Mouse (Mus musculus) lung, embryonic 16.5 days (tissue): ENCODE measurements around the gene Ankrd34a. TPM values are rescaled to one million over a fixed set of nuclear protein-coding genes. Genes with fewer than 3 reads are reported as not detected.
A peak's percentile ranks its signal among the peaks of the same experiment; 100 is the strongest.

ENCODE experiments used
- ATAC-seq: fragments of 200-750 bp; cut with Nextera tagmentation; 2 replicates; pipeline ENCODE4 v1.8.0; 2017; ENCODE audit warnings: low read depth, mild to moderate bottlenecking, moderate library complexity
- H3K27ac ChIP-seq: fragments of 300-500 bp; sonication (generic); 2 replicates; pipeline ENCODE4 v1.5.1; 2014; ENCODE audit warnings: mild to moderate bottlenecking, control low read depth, low read length
- H3K27me3 ChIP-seq: fragments of 300-500 bp; sonication (generic); 2 replicates; pipeline ENCODE4 v1.6.1; 2014; ENCODE audit warnings: low read depth, low read length, mixed read lengths; ENCODE audit not compliant: control insufficient read depth, insufficient read depth
- H3K36me3 ChIP-seq: fragments of 300-500 bp; sonication (generic); 2 replicates; pipeline ENCODE4 v1.6.1; 2014; ENCODE audit warnings: low read length; ENCODE audit not compliant: control insufficient read depth, insufficient read depth
- H3K4me1 ChIP-seq: fragments of 300-500 bp; sonication (generic); replicated peaks from 2 replicates; pipeline ENCODE4 v1.6.1; 2014; ENCODE audit warnings: low read length, mixed read lengths; ENCODE audit not compliant: control insufficient read depth, insufficient read depth
- H3K4me2 ChIP-seq: fragments of 300-500 bp; sonication (generic); 2 replicates; pipeline ENCODE4 v1.6.1; 2014; ENCODE audit warnings: low read depth, low read length, control low read depth
- H3K4me3 ChIP-seq: fragments of 300-500 bp; sonication (generic); 2 replicates; pipeline ENCODE4 v1.5.1; 2014; ENCODE audit warnings: mild to moderate bottlenecking, low read length, control low read depth
- H3K9ac ChIP-seq: fragments of 300-500 bp; sonication (generic); 2 replicates; pipeline ENCODE4 v1.6.1; 2014; ENCODE audit warnings: low read length, control low read depth
- H3K9me3 ChIP-seq: fragments of 300-500 bp; sonication (generic); 2 replicates; pipeline ENCODE4 v1.6.1; 2016; ENCODE audit warnings: low read length; ENCODE audit not compliant: control insufficient read depth
- WGBS: fragments of 180-500 bp; shearing (Covaris S2); extraction: QIAGEN DNeasy Blood & Tissue Kit; methylation state at CpG from one replicate; pipeline ENCODE4 v1.1.7; 2014; 5-methylcytosine and 5-hydroxymethylcytosine counted together
- polyA plus RNA-seq: library from polyadenylated mRNA; unstranded; fragments of >200 nt; fragmentation: Nextera tagmentation; extraction: Ambion mirVana; gene quantifications from 2 replicates; pipeline ENCODE4 v1.2.1, GENCODE M21; 2015

Gene Ankrd34a
- polyA plus RNA-seq, 1 experiment from 2014 or later = 1.6 TPM

DNA sequence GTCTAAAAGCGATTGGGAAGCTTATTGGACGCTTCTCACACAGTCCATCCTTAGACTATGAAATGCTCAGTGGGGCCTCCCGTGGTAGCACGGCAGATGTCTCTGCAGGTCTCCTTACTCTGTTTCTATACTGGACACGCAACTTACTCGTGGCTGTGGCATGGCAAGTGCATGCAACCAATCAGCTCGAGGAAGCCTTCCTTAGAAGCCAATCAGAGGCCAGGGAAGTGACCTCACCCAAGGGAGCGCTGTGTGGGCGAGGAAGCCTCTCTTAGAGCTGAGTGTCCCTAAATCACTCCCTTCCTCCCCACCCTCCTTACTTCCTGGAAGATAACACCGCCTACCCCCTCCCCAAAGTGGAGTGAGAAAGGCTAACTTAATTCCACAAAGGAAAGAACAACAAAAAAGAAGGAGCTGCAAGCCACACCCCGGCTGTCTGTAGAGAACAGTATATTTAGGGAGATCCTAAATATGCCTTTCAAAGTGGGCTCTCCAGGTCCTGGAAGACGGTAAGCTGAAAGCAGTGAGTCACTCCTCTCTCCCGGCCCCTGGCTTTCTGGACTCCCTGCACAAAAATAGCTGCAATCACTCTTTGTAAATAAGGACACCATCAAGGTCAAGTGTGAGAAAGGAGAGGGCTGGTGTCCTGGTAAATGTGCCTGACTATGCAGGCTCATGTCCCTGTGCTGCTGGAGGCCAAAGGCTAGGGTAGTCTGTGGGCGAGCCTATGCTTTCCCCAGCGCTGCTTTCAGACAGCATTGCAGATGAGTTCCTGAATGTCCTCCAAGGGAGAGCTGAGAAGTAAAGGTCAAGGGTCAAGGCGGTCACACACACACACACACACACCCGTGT lies 19.5 kb upstream of the Ankrd34a start, which contains the start of gene Gm16253:
Gene Gm16253, plus strand, starts transcription at position 295 of the 852 bp plus-strand sequence.
- Histone ChIP-seq H3K4me1 (peaks cover 23% of the 10 kb centered on the region), H3K4me3 (peak within 1 kb of the TSS; percentile 20; the same call in 1 of the 2 replicates), H3K27ac (peak within 1 kb of the TSS; percentile 97), H3K9me3 (no peaks in the 10 kb centered on the region), H3K27me3 (no peaks in the 10 kb centered on the region), H3K36me3 (no peaks in the 10 kb centered on the region), H3K4me2 (peak within 1 kb of the TSS; percentile 53), H3K9ac (peak within 1 kb of the TSS; percentile 55)
- WGBS = 15% methylated on average over 17 of the region's 17 CpGs
- peak; percentile 93 for ATAC-seq

DNA sequence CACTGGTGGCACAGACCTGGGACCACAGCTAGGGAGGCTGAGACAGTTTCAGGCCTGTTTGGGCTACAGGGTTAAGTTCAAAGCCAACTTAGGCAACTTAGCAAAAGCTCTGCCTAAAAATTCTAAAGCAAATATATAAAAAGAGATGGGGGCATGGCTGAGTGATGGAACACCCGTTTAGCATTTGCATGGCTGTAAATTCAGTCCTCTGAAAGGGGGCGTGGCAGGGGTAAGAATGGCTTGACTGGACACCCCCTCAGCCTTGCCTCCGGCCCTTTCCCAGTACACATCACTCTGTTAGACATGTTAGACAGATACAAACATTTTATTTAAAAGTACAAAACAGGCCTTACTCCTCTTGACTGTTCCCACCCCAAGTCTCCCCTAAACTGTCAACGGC lies 18.9 kb upstream of the Ankrd34a start:
- Histone ChIP-seq H3K36me3 (no peaks in the 10 kb centered on the region), H3K4me3 (no peak overlapping the region), H3K9ac (peak overlapping the region; percentile 55), H3K4me2 (peak overlapping the region; percentile 53), H3K27ac (peak overlapping the region; percentile 97), H3K27me3 (no peaks in the 10 kb centered on the region), H3K9me3 (no peaks in the 10 kb centered on the region), H3K4me1 (peaks cover 22% of the 10 kb centered on the region)
- WGBS = 74% methylated on average over 4 of the region's 4 CpGs
- ATAC-seq = no peak

DNA sequence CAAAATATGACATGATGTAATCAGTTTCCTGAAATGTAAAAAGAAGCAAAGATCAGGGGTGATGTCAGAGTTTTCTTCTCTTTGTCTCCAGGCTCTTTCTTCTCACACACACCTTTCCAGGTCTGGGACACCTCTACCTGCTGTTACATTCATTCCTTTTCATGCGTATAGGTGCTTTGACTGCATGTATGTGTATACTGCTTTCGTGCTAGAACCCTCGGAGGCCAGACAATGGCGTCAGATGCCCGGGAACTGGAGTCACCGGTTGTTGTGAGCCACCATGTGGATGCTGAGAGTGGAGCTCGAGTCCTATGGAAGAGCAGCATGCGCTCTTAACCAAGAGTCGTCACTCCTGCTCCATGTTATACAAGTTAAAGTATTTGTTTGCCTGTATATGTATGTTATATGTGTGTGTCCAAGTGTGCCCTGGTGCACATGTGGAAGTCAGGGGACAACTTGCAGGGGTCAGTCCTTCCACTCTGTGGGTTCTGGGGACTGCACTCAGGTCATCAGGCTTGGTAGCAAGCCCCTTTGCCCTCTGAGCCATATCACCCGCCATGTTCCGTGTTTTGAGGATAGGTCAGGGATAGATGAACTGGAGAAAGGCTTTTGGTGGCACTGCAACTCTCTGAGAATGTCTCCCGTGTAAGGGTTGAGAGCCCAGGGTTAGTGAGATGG lies 17.7 kb upstream of the Ankrd34a start:
- Histone ChIP-seq H3K4me2 (no peak overlapping the region), H3K27ac (no peak overlapping the region), H3K9me3 (no peaks in the 10 kb centered on the region), H3K4me1 (peaks cover 22% of the 10 kb centered on the region), H3K9ac (peak overlapping the region; percentile 5; the same call in 1 of the 2 replicates), H3K36me3 (no peaks in the 10 kb centered on the region), H3K4me3 (no peak overlapping the region), H3K27me3 (no peaks in the 10 kb centered on the region)
- ATAC-seq = no peak
- 76% methylated on average over 12 of the region's 12 CpGs for WGBS

DNA sequence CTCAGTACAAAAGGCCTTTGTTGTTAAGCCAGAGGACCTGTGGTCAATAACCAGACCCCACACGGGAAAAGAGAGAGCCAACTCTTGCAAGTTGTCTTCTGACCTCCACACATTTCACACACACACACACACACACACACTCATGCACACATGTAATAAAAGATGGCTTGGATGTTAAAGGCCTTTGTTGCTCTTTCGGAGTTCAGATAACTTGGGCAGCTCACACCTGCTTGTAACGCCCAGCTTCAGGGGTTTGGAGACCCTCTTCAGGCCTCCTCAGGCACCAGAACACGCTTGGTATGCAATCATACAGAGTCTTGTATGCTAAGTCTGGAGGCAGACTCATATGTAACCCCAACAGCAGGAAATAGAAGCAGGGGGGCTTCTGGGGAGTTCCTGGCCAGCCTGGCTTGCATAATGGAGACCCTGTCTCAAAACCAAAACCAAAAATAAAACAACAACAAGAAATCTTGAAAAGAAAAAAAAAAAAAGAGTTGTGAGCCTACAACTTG lies 17.1 kb upstream of the Ankrd34a start:
- Histone ChIP-seq H3K9me3 (no peaks in the 10 kb centered on the region), H3K36me3 (no peaks in the 10 kb centered on the region), H3K4me2 (no peak overlapping the region), H3K4me1 (peaks cover 22% of the 10 kb centered on the region), H3K4me3 (no peak overlapping the region), H3K27ac (0 out of 2 replicates have a peak overlapping the region, but pooled peaks have one; percentile 2), H3K9ac (peak overlapping the region; percentile 5; the same call in 1 of the 2 replicates), H3K27me3 (no peaks in the 10 kb centered on the region)
- ATAC-seq = no peak
- 71% methylated on average over 4 of the region's 4 CpGs for WGBS

DNA sequence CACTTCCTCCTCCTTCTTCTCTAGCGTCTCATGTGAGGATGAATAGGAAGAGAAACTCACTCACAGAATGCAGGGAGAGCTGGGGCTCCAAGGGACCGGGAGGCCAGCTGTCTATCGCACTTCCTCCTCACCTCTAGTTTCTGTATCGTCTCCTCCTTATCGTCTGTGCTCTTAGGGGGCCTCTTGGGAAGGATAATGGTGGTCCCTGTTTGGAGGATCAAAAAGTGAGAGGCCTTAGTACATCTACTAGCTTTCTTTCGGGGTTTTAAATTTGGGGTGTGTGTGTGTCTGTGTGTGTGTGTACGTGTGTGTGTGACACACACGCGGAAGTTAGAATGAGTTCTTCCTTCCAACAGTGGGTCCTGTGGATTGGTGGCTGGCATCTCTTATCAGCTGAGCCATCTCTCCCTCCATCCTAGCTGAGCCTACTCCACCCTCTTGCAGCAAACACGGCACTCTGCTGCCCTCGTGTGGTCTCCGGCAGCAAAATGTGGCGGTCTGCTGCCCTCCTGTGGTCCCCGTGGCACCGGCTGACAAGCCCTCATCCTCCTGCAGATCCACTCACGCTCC lies 16.5 kb upstream of the Ankrd34a start:
- ATAC-seq = peak; percentile 43
- 0 out of 2 replicates have a peak overlapping the region, but pooled peaks have one; percentile 2 for H3K27ac ChIP-seq
- WGBS = 11% methylated on average over 16 of the region's 16 CpGs

DNA sequence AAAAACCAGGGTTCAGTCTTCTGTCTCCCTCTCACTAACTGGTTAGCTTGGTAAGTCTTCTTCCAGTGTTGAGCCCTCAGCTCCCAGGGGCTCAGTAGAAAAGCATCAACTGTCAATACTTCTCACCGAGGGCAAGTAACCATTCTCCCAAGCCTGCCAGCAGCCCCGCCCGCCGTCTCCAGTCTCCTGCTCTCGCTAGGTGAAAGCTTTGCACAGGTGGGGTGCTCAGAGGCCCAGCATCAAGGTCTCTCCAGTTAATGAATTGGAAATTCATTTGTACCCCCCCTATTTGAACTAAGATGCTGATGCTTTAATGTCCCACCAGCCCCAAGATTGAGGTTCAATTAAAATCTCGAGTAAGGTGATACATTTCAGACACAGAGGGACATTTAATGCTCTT lies 15.3 kb upstream of the Ankrd34a start:
- 56% methylated on average over 6 of the region's 6 CpGs for WGBS
- no peak for ATAC-seq

More for the DNA sequence above, 16.5 kb upstream of the Ankrd34a start:
- H3K27me3 ChIP-seq = no peaks in the 10 kb centered on the region
- H3K4me1 ChIP-seq = peaks cover 22% of the 10 kb centered on the region
- H3K9ac ChIP-seq = peak overlapping the region; percentile 66
- no peaks in the 10 kb centered on the region for H3K9me3 ChIP-seq
- no peaks in the 10 kb centered on the region for H3K36me3 ChIP-seq
- H3K4me3 ChIP-seq = no peak overlapping the region
- H3K4me2 ChIP-seq = peak overlapping the region; percentile 47

DNA sequence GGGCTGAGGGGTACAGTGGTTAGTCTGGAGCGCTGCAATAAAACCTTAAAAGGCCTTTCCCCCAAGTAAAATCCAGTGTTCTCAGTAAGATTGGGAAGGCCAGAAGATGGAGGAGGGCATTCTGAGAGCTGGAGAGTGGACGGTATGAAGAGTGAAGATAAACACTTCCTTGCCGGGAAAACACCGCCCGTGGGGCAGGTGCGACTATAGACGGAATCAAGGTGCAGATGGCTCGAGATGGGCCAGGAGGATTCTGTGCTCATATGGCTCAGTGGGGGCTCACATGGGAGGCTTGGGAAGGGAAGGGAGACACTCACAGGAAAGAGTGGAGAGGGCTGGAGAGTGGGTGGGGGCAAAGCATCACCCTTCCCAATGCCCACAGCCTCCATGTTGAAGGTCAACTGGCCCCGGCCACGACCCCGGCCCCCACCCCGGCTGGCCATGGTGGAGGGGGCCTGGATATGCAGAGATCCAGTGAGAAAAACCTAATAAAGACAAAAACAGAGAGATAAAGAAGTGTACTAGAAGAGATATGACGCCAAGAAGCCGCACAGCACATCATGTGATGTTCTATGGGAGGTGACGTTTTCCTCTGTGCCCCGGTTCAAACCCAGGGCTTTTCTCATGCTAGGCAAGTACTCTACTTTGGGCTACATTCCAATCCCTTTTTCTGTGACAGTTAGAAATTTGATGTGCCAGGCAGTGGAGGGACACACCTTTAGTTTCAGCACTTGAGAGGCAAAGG lies 14.5 kb upstream of the Ankrd34a start:
- WGBS = 71% methylated on average over 16 of the region's 16 CpGs
- Histone ChIP-seq H3K4me1 (peaks cover 12% of the 10 kb centered on the region), H3K9me3 (no peaks in the 10 kb centered on the region), H3K4me3 (no peak overlapping the region), H3K36me3 (no peaks in the 10 kb centered on the region), H3K27me3 (no peaks in the 10 kb centered on the region), H3K9ac (no peak overlapping the region), H3K4me2 (no peak overlapping the region), H3K27ac (no peak overlapping the region)
- no peak for ATAC-seq

More for the DNA sequence above, 15.3 kb upstream of the Ankrd34a start:
- peaks cover 20% of the 10 kb centered on the region for H3K4me1 ChIP-seq
- H3K36me3 ChIP-seq = no peaks in the 10 kb centered on the region
- H3K4me3 ChIP-seq = no peak overlapping the region
- no peaks in the 10 kb centered on the region for H3K9me3 ChIP-seq
- H3K4me2 ChIP-seq = no peak overlapping the region
- H3K27ac ChIP-seq = no peak overlapping the region
- no peak overlapping the region for H3K9ac ChIP-seq
- H3K27me3 ChIP-seq = no peaks in the 10 kb centered on the region

DNA sequence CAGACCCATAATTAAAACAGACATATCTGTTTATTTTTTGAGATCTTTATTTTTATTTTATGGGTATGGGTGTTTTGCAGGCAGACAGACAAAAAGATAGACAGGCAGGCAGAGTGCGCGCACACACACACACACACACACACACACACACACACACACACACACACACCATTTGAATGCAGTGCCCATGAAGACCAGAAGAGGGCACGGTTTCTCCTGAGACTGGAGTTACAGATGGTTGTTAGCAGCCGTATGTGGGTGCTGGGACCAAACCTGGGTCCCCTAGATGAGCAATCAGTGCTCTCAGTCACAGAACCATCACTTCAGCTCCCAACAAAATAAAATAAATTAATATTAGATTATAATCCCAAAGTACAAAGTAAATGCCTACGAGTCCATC lies 13.1 kb upstream of the Ankrd34a start:
- Histone ChIP-seq H3K4me3 (no peak overlapping the region), H3K27me3 (no peaks in the 10 kb centered on the region), H3K4me2 (no peak overlapping the region), H3K36me3 (no peaks in the 10 kb centered on the region), H3K27ac (no peak overlapping the region), H3K9me3 (no peaks in the 10 kb centered on the region), H3K9ac (no peak overlapping the region), H3K4me1 (peaks cover 4% of the 10 kb centered on the region; the same call in 1 of the 2 replicates)
- WGBS = 81% methylated on average over 5 of the region's 5 CpGs
- no peak for ATAC-seq
